Mouse (Mus musculus): ENCODE measurements around the gene Mlkl. TPM values are rescaled to one million over a fixed set of nuclear protein-coding genes. Genes with fewer than 3 reads are reported as not detected.
A peak's percentile ranks its signal among the peaks of the same experiment; 100 is the strongest.

Mlkl gene
- polyA plus RNA-seq, 2 experiments, result 0.59 to 1.0 TPM

DNA sequence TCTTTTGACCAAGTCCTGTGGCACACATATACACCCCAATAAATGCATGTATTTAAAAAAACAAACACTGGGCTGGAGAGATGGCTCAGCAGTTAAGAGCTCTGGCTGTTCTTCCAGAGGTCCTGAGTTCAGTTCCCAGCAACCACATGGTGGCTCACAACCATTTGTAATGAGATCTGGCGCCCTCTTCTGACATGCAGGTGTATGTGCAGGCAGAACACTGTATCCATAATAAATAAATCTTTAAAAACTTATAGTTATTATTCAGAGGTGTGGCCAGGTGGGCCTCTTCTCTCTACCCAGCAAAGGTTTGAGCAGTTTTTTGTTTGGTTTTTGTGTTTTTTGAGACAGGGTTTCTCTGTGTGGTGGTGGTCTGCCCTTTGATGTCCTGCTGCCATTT, 20.9 kb upstream of the Mlkl start:
- Histone ChIP-seq H3K9me3 (ENCODE audit: control insufficient read depth, low read length) (no peaks in the 10 kb centered on the region), H3K4me1 (ENCODE audit: control insufficient read depth, insufficient read depth, low read length) (no peaks in the 10 kb centered on the region), H3K27me3 (ENCODE audit: control insufficient read depth, insufficient read depth, low read length) (no peaks in the 10 kb centered on the region), H3K4me2 (replicated peaks; ENCODE audit: low read depth, low read length, severe bottlenecking) (no peak overlapping the region), H3K36me3 (ENCODE audit: control insufficient read depth, insufficient read depth, low read length) (no peaks in the 10 kb centered on the region), H3K4me3 (replicated peaks; ENCODE audit: low read length) (no peak overlapping the region), H3K27ac (replicated peaks; ENCODE audit: low read depth, low read length) (no peak overlapping the region), H3K9ac (ENCODE audit: low read depth, low read length, severe bottlenecking) (no peak overlapping the region)
- 62% methylated on average over 1 of the region's 1 CpGs for WGBS
- DNase-seq (ENCODE audit: low spot score) (no peak), ATAC-seq (ENCODE audit: low FRiP score, low read depth) (no peak)
- no peak for TF ChIP-seq POLR2A (IDR thresholded peaks at IDR 0.05; ENCODE audit: borderline replicate concordance, extremely low read depth, insufficient read depth, insufficient read length)

DNA sequence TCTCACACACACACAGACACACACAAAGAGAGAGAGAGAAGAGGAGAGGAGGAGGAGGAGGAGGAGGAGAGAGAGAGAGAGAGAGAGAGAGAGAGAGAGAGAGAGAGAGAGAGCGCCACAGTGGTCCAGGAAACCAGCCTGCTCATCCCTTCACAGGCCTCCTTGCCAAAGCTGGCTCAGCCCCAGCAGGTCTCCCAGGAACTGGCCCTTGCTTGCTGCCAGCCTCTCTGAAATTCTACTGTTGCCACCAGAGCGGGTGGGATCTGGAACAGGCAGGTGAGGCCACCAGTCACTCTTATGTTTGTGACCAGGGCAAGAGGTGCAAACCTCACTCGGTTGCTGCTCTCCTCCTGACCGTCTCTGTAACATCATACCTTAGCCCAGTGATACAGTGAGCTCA, 19.5 kb upstream of the Mlkl start:
- 92% methylated on average over 4 of the region's 4 CpGs for WGBS
- DNase-seq (ENCODE audit: low spot score) (no peak), ATAC-seq (ENCODE audit: low FRiP score, low read depth) (no peak)
- no peaks in the 10 kb centered on the region for H3K9me3 ChIP-seq (ENCODE audit: control insufficient read depth, low read length)
- H3K4me3 ChIP-seq (replicated peaks; ENCODE audit: low read length), result no peak overlapping the region
- H3K27ac ChIP-seq (replicated peaks; ENCODE audit: low read depth, low read length), result no peak overlapping the region
- H3K27me3 ChIP-seq (ENCODE audit: control insufficient read depth, insufficient read depth, low read length), result no peaks in the 10 kb centered on the region
- no peaks in the 10 kb centered on the region for H3K4me1 ChIP-seq (ENCODE audit: control insufficient read depth, insufficient read depth, low read length)
- no peaks in the 10 kb centered on the region for H3K36me3 ChIP-seq (ENCODE audit: control insufficient read depth, insufficient read depth, low read length)
- no peak overlapping the region for H3K4me2 ChIP-seq (replicated peaks; ENCODE audit: low read depth, low read length, severe bottlenecking)
- no peak overlapping the region for H3K9ac ChIP-seq (ENCODE audit: low read depth, low read length, severe bottlenecking)
- no peak for TF ChIP-seq POLR2A (IDR thresholded peaks at IDR 0.05; ENCODE audit: borderline replicate concordance, extremely low read depth, insufficient read depth, insufficient read length)

DNA sequence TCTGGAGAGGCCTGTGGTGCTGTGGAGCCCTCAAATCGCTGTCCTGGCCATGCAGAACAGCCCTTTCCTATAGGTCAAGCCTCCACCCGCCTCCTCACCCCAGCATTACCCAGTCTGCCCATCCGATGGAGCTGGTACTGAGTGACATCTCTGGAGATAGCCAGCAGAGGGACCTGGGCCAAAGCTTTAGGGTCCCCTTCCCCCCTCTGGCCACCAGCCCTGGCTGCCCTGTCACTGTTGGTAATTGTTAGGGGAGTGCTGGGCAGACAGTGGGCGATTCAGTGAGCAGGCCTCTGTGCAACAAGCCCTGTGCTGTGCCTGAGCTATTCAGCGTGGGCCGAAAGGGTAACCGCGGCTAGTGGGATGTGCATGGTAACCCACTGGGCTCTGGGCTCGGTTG, 15.5 kb upstream of the Mlkl start:
- 75% methylated on average over 9 of the region's 9 CpGs for WGBS
- H3K36me3 ChIP-seq (ENCODE audit: control insufficient read depth, insufficient read depth, low read length), result no peaks in the 10 kb centered on the region
- no peak for DNase-seq (ENCODE audit: low spot score)
- H3K27ac ChIP-seq (replicated peaks; ENCODE audit: low read depth, low read length), result no peak overlapping the region
- no peak overlapping the region for H3K4me2 ChIP-seq (replicated peaks; ENCODE audit: low read depth, low read length, severe bottlenecking)
- H3K4me1 ChIP-seq (ENCODE audit: control insufficient read depth, insufficient read depth, low read length), result no peaks in the 10 kb centered on the region
- H3K9me3 ChIP-seq (ENCODE audit: control insufficient read depth, low read length), result no peaks in the 10 kb centered on the region
- H3K27me3 ChIP-seq (ENCODE audit: control insufficient read depth, insufficient read depth, low read length), result no peaks in the 10 kb centered on the region
- H3K4me3 ChIP-seq (replicated peaks; ENCODE audit: low read length), result no peak overlapping the region
- no peak for ATAC-seq (ENCODE audit: low FRiP score, low read depth)
- no peak overlapping the region for H3K9ac ChIP-seq (ENCODE audit: low read depth, low read length, severe bottlenecking)
- TF ChIP-seq POLR2A (IDR thresholded peaks at IDR 0.05; ENCODE audit: borderline replicate concordance, extremely low read depth, insufficient read depth, insufficient read length), result no peak

DNA sequence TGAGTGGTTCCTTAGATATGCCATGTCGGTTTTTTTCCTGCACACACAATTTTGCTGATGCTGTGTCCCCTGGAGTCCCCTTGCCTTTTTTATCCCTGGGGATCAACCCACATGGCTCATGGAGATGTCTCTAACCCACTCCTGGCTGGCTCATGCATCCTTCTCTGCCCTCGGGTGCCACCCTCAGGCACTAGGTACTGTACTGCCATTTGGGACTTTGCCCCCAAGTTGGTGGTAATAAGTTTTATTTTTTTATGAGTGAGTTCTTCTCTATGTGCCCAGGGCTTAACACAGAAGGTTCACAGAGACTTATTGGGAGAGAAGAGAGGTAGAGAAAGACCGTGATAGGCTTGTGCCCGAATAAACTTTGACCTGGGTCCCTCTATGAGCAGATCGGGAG, 14.3 kb upstream of the Mlkl start:
- no peaks in the 10 kb centered on the region for H3K9me3 ChIP-seq (ENCODE audit: control insufficient read depth, low read length)
- H3K4me2 ChIP-seq (replicated peaks; ENCODE audit: low read depth, low read length, severe bottlenecking), result no peak overlapping the region
- H3K9ac ChIP-seq (ENCODE audit: low read depth, low read length, severe bottlenecking), result no peak overlapping the region
- H3K36me3 ChIP-seq (ENCODE audit: control insufficient read depth, insufficient read depth, low read length), result no peaks in the 10 kb centered on the region
- no peaks in the 10 kb centered on the region for H3K4me1 ChIP-seq (ENCODE audit: control insufficient read depth, insufficient read depth, low read length)
- ATAC-seq (ENCODE audit: low FRiP score, low read depth), result no peak
- no peak overlapping the region for H3K27ac ChIP-seq (replicated peaks; ENCODE audit: low read depth, low read length)
- DNase-seq (ENCODE audit: low spot score), result no peak
- WGBS, result 88% methylated on average over 5 of the region's 5 CpGs
- TF ChIP-seq POLR2A (IDR thresholded peaks at IDR 0.05; ENCODE audit: borderline replicate concordance, extremely low read depth, insufficient read depth, insufficient read length), result no peak
- no peaks in the 10 kb centered on the region for H3K27me3 ChIP-seq (ENCODE audit: control insufficient read depth, insufficient read depth, low read length)
- H3K4me3 ChIP-seq (replicated peaks; ENCODE audit: low read length), result no peak overlapping the region

DNA sequence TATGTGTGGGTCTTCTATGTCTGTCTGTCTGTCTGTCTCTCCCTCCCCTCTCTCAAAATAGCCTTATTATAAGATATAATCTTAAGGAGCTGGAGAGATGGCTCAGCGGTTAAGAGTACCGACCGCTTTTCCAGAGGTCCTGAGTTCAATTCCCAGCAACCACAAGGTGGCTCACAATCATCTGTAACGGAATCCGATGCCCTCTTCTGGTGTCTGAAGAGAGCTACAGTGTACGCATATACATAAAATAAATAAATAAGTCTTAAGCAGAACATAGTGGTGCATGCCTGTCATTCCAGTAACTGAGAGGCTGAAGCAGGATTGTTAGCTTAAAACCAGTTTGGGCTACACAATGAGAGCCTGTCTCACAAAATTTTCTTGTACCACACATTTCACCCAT, 12.6 kb upstream of the Mlkl start:
- no peak overlapping the region for H3K4me3 ChIP-seq (replicated peaks; ENCODE audit: low read length)
- no peak for TF ChIP-seq POLR2A (IDR thresholded peaks at IDR 0.05; ENCODE audit: borderline replicate concordance, extremely low read depth, insufficient read depth, insufficient read length)
- H3K4me1 ChIP-seq (ENCODE audit: control insufficient read depth, insufficient read depth, low read length), result no peaks in the 10 kb centered on the region
- H3K27me3 ChIP-seq (ENCODE audit: control insufficient read depth, insufficient read depth, low read length), result no peaks in the 10 kb centered on the region
- H3K36me3 ChIP-seq (ENCODE audit: control insufficient read depth, insufficient read depth, low read length), result no peaks in the 10 kb centered on the region
- H3K27ac ChIP-seq (replicated peaks; ENCODE audit: low read depth, low read length), result no peak overlapping the region
- DNase-seq (ENCODE audit: low spot score), result no peak
- 89% methylated on average over 6 of the region's 6 CpGs for WGBS
- no peak for ATAC-seq (ENCODE audit: low FRiP score, low read depth)
- H3K9me3 ChIP-seq (ENCODE audit: control insufficient read depth, low read length), result no peaks in the 10 kb centered on the region
- no peak overlapping the region for H3K9ac ChIP-seq (ENCODE audit: low read depth, low read length, severe bottlenecking)
- H3K4me2 ChIP-seq (replicated peaks; ENCODE audit: low read depth, low read length, severe bottlenecking), result no peak overlapping the region

DNA sequence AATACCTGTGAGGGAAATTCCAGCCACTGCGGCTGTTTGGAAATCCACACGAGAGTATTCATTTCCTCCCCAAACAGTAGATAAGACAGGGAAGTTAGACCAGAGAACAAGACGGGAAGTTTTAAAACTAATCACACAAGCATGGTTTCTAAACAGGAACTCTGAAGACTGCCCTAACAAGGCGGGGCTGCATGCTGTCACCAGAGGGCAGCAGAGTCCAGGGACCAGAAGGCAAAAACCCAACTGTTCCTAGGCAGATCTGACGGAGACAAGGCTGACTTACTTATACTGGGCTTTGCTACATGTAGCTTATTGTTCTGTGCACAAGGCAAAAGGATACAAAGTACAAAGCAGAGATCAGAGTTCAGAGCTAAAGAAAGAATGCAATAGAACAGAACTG, 5.2 kb upstream of the Mlkl start:
- H3K4me3 ChIP-seq (replicated peaks; ENCODE audit: low read length), result no peak overlapping the region
- H3K4me1 ChIP-seq (ENCODE audit: control insufficient read depth, insufficient read depth, low read length), result no peaks in the 10 kb centered on the region; the same call in 1 of the 2 replicates
- no peaks in the 10 kb centered on the region for H3K9me3 ChIP-seq (ENCODE audit: control insufficient read depth, low read length)
- 14% methylated on average over 5 of the region's 5 CpGs for WGBS
- no peak overlapping the region for H3K27ac ChIP-seq (replicated peaks; ENCODE audit: low read depth, low read length)
- TF ChIP-seq POLR2A (IDR thresholded peaks at IDR 0.05; ENCODE audit: borderline replicate concordance, extremely low read depth, insufficient read depth, insufficient read length), result no peak
- ATAC-seq (ENCODE audit: low FRiP score, low read depth), result no peak
- no peak overlapping the region for H3K4me2 ChIP-seq (replicated peaks; ENCODE audit: low read depth, low read length, severe bottlenecking)
- peaks cover 7% of the 10 kb centered on the region; the same call in 1 of the 2 replicates for H3K27me3 ChIP-seq (ENCODE audit: control insufficient read depth, insufficient read depth, low read length)
- H3K9ac ChIP-seq (ENCODE audit: low read depth, low read length, severe bottlenecking), result no peak overlapping the region
- no peaks in the 10 kb centered on the region for H3K36me3 ChIP-seq (ENCODE audit: control insufficient read depth, insufficient read depth, low read length)
- DNase-seq (ENCODE audit: low spot score), result peak; percentile 76

Data from limb, embryonic 14.5 days (tissue).